Mouse (Mus musculus) heart, postnatal 0 days (tissue): ENCODE measurements around the gene Tmem121b.

Experiments used
- CTCF ChIP-seq: IDR thresholded peaks from 2 replicates; pipeline ENCODE4 v1.5.1; 2016; ENCODE audit warnings: antibody characterized with exemption, control low read depth, low read depth
- EP300 ChIP-seq: IDR thresholded peaks from 2 replicates; pipeline ENCODE4 v1.6.1; 2016; ENCODE audit warnings: antibody characterized with exemption, low read depth

GRCm38 (mm10) chr6:120491064-120491463 is 2.5 kb downstream of the Tmem121b start:
- TF ChIP-seq CTCF, result no peak
- TF ChIP-seq EP300, result no peak
